Mouse (Mus musculus): ENCODE data around the gene Foxo4. TPM values are rescaled to one million over a fixed set of nuclear protein-coding genes. Genes with fewer than 3 reads are reported as not detected.

Foxo4 gene
- polyA plus RNA-seq, 1 experiment from 2014 or later: 2.9 TPM

DNA sequence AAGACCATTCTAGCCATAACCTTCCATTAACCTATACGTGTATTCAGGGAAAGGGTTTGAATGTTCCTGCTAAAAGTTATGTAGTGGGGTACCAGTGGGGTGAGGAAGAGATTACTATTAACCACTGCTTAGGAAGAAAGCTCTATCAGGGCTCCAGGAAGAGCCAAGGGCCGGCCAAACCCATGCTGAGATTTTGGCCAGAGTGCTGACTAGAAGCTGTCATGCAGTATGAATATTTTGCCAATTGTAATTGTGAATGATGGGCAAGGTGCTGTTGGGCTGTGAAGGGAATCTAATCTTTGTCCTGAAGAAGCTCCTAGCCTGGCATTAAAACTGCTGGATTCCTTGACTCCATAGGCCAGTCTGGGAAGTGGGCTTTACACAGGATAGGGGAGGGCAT is 50.3 kb downstream of the Foxo4 start:
- 71% methylated on average over 2 of the region's 2 CpGs for WGBS
- no peak for DNase-seq (ENCODE audit: low spot score)
- Histone ChIP-seq H3K27me3 (replicated peaks; ENCODE audit: insufficient read depth, low read length) (no peaks in the 10 kb centered on the region), H3K4me1 (ENCODE audit: insufficient read depth, low read depth, low read length) (no peaks in the 10 kb centered on the region), H3K9ac (replicated peaks; ENCODE audit: low read depth) (no peak overlapping the region), H3K4me2 (replicated peaks; ENCODE audit: low read depth, low read length) (no peak overlapping the region), H3K36me3 (ENCODE audit: insufficient read depth, low read length) (no peaks in the 10 kb centered on the region), H3K4me3 (ENCODE audit: low read depth, low read length) (no peak overlapping the region), H3K27ac (ENCODE audit: low read length) (no peak overlapping the region), H3K9me3 (ENCODE audit: low read length) (no peaks in the 10 kb centered on the region)
- ATAC-seq: no peak
- TF ChIP-seq CTCF (IDR thresholded peaks at IDR 0.05) (no peak), EP300 (IDR thresholded peaks at IDR 0.05) (no peak)

DNA sequence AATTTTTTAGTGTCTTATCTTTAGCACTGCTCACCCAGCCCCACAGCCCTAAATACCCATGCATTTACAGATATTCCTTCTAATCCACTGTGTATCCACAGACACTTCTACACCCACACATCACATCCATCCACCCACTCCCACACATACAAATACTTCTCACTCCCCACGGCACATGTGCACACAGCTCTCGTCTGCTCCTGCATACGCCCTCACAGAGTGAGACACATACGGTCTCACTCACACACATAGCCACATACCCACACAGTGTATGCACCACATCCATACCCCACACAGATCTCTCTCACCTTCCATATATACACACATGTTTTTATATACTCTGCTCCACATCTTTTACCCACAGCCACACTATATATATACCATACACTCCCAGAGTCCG is 55.0 kb downstream of the Foxo4 start:
- Histone ChIP-seq H3K4me2 (replicated peaks; ENCODE audit: low read depth, low read length) (no peak overlapping the region), H3K4me1 (ENCODE audit: insufficient read depth, low read depth, low read length) (no peaks in the 10 kb centered on the region), H3K9ac (replicated peaks; ENCODE audit: low read depth) (no peak overlapping the region), H3K36me3 (ENCODE audit: insufficient read depth, low read length) (no peaks in the 10 kb centered on the region), H3K27me3 (replicated peaks; ENCODE audit: insufficient read depth, low read length) (no peaks in the 10 kb centered on the region), H3K9me3 (ENCODE audit: low read length) (no peaks in the 10 kb centered on the region), H3K27ac (ENCODE audit: low read length) (no peak overlapping the region), H3K4me3 (ENCODE audit: low read depth, low read length) (no peak overlapping the region)
- TF ChIP-seq EP300 (IDR thresholded peaks at IDR 0.05) (no peak), CTCF (IDR thresholded peaks at IDR 0.05) (no peak)
- WGBS: 89% methylated on average over 5 of the region's 5 CpGs
- ATAC-seq (no peak), DNase-seq (ENCODE audit: low spot score) (no peak)

Other genes with a start within 250 kb of the Foxo4 start
- 0.14 TPM in 1 of 2 replicates, not detected in the other for gene Tex11, start 194.9 kb upstream of the Foxo4 start, polyA plus RNA-seq (2015; fragmentation: Nextera tagmentation; extraction: Ambion mirVana)
- gene Slc7a3, start 168.5 kb upstream of the Foxo4 start, polyA plus RNA-seq (2015; fragmentation: Nextera tagmentation; extraction: Ambion mirVana): 0.19 and 0.29 TPM in 2 replicates
- 30.7 and 35.4 TPM in 2 replicates for gene Snx12, start 32.0 kb upstream of the Foxo4 start, polyA plus RNA-seq (2015; fragmentation: Nextera tagmentation; extraction: Ambion mirVana)
- 0.25 and 0.27 TPM in 2 replicates for gene Gm614, start 9.5 kb downstream of the Foxo4 start, polyA plus RNA-seq (2015; fragmentation: Nextera tagmentation; extraction: Ambion mirVana)
- 58.3 and 59.1 TPM in 2 replicates for gene Il2rg, start 13.7 kb downstream of the Foxo4 start, polyA plus RNA-seq (2015; fragmentation: Nextera tagmentation; extraction: Ambion mirVana)
- not detected in 2 replicates for gene Gm20489, start 14.5 kb downstream of the Foxo4 start, polyA plus RNA-seq (2015; fragmentation: Nextera tagmentation; extraction: Ambion mirVana)
- 19.8 and 20.6 TPM in 2 replicates for gene Med12, start 19.5 kb downstream of the Foxo4 start, polyA plus RNA-seq (2015; fragmentation: Nextera tagmentation; extraction: Ambion mirVana)
- gene Nlgn3, start 44.6 kb downstream of the Foxo4 start, polyA plus RNA-seq (2015; fragmentation: Nextera tagmentation; extraction: Ambion mirVana): 0.25 and 0.29 TPM in 2 replicates
- 1.6 and 2.0 TPM in 2 replicates for gene Gjb1, start 121.8 kb downstream of the Foxo4 start, polyA plus RNA-seq (2015; fragmentation: Nextera tagmentation; extraction: Ambion mirVana)
- 12.7 and 14.3 TPM in 2 replicates for gene Zmym3, start 166.3 kb downstream of the Foxo4 start, polyA plus RNA-seq (2015; fragmentation: Nextera tagmentation; extraction: Ambion mirVana)
- gene Nono, start 174.8 kb downstream of the Foxo4 start, polyA plus RNA-seq (2015; fragmentation: Nextera tagmentation; extraction: Ambion mirVana): 117 and 131 TPM in 2 replicates
- gene Itgb1bp2, start 194.6 kb downstream of the Foxo4 start, polyA plus RNA-seq (2015; fragmentation: Nextera tagmentation; extraction: Ambion mirVana): 2.3 and 3.0 TPM in 2 replicates

Measured in lung, postnatal 0 days (tissue).